Mouse (Mus musculus) E14TG2a.4 (cell line): Measurements from ENCODE around the gene Evi5.

Source experiments
- CTCF ChIP-seq: conservative IDR thresholded peaks from 2 replicates; pipeline ENCODE4 v1.5.1; 2014; ENCODE audit warnings: low read length
- NANOG ChIP-seq: IDR thresholded peaks from 2 replicates; pipeline ENCODE4 v1.6.1; 2014; ENCODE audit warnings: borderline replicate concordance, low read length, mixed read lengths
- POU5F1 ChIP-seq: IDR thresholded peaks from 2 replicates; pipeline ENCODE4 v1.6.1; 2014; ENCODE audit warnings: low read length, borderline replicate concordance

GRCm38 (mm10) chr5:107807496-107807895, 67.4 kb downstream of the Evi5 start:
- TF ChIP-seq CTCF (no peak), POU5F1 (no peak), NANOG (no peak)
